Mouse (Mus musculus): ENCODE results near the gene Lman1l. TPM values are rescaled to one million over a fixed set of nuclear protein-coding genes. Genes with fewer than 3 reads are reported as not detected.

Lman1l gene
- total RNA-seq, 1 experiment from 2014 or later: not detected

GRCm38 (mm10) chr9:57577144-57577849 lies 43.3 kb downstream of the Lman1l start:
- DNase-seq: no peak

DNA sequence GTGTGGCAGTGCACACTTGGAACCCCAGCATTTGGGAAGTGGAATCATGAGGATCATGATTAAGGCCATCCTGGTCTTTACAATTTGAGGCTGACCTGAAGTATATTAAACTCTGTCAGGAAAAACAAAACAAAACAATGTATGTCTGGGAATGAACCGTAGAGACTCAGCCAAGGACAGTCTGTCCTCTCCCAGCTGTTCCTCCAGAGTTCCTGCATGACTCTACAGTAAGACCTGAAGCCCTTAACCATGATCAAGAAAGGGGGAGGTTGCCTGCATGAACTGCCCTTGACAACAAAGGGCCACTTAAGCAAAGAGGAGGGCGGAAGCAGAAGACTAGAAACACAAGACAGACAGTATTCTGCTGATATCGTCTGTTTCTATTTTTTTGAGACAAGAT lies 45.0 kb downstream of the Lman1l start:
- no peak for DNase-seq

DNA sequence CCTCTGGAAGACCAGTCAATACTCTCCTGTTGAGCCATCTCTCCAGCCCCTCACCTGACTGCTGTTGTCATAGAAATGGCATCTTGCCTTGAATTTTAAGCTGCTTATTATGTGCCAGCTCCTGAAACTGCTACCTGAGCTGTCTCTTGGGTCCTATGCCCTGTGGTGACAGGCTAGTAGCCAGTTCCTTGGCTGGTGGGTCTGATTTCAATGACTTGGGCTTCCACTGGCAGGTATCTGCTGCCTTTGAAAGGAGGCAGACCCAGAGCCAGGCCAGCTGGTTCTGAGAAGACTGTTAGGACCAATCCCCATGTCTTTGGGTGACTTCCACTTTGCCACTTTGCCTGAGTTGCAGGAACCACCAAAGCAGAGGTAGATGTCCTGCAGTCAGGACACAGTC lies 46.2 kb downstream of the Lman1l start:
- DNase-seq: no peak

DNA sequence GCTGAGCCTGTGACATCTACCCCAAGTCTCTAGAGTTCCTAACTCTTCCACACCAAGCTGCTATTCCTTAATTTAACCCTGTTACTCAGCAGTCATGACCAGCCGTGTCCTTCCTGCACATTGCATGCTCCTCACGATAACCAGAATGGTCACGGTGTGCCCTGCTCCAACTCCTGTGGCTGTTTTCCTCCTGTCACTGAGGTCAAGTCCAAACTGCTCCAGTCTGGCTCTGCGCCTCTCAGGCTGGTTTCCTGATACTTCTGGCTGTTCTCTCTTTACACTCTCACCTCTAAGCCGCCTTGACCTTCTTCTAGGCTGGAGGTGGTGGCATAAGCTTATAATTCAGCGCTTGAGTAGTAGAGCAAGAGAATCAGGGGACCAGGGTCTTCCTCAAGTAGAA lies 52.1 kb downstream of the Lman1l start:
- no peak for DNase-seq

DNA sequence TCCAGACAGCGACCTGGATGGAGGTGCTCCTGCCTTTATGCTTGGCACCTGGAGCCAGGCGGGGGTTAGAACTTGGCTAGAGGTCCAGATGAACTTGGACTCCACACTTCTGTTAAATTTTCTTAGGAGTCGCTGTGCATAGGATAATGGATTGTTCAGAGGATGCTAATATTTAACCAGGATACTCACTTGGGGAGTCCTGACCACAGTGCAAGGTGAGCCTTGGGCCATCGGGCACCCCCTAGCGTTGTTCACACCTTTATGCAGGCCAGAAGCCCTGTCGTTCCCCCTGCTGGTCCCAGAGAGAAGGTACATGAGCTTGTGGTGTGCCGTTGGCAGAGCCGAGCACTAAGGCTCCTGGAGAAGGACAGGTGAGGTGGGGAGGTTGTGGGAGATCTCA lies 53.7 kb downstream of the Lman1l start:
- no peak for DNase-seq

GRCm38 (mm10) chr9:57565741-57566221 lies 54.8 kb downstream of the Lman1l start:
- DNase-seq: peak; percentile 50

- DNase-seq: no peak
Measured at GRCm38 (mm10) chr9:57564609-57565008, 56.0 kb downstream of the Lman1l start.

DNA sequence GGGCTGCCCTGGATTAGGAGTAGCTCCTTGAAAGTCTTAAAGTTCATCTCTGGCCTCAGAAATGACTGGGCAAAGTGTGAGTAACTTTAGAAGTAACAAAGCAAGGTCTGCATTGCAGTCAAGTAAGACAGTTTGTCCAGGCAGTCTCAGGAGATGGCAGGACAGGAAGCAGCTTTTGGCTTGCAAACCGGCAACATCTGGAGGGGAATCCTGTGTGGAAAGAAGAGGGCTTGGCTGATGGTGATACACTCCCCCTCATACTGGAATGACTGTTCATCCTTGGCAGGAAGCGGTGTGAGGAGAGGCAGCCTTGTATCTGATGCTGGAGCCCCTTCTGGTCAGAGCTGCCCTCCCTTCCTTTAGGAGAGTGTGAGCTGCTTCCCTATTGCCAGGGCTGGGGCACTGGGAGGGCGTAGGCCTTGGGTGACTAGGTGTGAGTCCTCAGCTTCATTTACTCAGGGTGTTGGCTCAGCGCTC lies 57.6 kb downstream of the Lman1l start:
- DNase-seq: peak; percentile 56

GRCm38 (mm10) chr9:57561711-57562099 lies 58.9 kb downstream of the Lman1l start:
- no peak for DNase-seq

DNA sequence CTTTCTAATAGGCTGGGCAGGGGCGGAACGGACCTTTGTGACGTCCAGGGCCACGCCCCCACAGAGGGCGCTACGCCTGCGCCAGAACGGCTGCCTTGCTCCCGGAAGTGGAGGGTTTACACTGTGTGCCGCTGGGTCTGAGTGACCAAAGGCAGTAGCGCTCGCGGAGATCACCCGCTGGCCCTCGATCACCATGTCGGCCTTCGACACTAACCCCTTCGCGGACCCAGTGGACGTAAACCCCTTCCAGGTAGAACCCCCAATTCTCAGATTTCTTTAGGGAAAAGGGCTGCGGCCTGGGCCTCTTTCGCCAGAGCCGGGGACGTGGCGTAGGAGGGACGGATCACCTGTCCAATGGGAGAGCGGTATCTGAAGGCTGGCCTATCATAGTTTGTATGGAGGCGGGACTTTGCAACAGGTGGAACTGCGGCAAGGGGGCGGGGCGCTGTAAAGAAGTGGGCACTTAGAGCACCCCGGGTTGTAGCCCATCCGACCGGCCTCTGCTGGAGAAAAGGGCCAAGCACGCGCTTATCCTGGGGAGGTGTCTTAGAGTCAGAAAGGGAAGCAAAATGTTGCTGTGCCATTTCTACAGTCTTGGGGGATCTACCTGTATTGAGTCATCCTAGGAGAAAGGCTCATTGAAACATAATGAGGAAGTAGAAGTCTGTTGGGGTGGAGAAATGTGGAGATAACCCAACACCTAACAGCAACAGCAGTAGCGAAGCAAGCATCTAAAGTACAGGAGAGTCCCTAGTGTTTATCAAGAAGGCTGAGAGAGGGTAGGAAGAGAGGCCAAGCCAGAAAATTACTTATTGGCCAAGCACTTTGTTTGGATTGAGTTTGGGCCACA lies 59.5 kb downstream of the Lman1l start, which contains the start of gene Scamp2:
Gene Scamp2, plus strand, starts transcription at position 83 of the 850 bp plus-strand sequence.
- peak; percentile 96 for DNase-seq

- no peak for DNase-seq
Measured at GRCm38 (mm10) chr9:57560263-57560662, 60.3 kb downstream of the Lman1l start.

- DNase-seq: no peak
Measured at GRCm38 (mm10) chr9:57559568-57559967, 61.0 kb downstream of the Lman1l start.

- no peak for DNase-seq
Measured at GRCm38 (mm10) chr9:57558625-57559024, 61.9 kb downstream of the Lman1l start.

GRCm38 (mm10) chr9:57557215-57557614 lies 63.4 kb downstream of the Lman1l start:
- no peak for DNase-seq

Other genes with a start within 250 kb of the Lman1l start
- gene Ppcdc, start 180.7 kb downstream of the Lman1l start, total RNA-seq (2021): 19.8 and 24.6 TPM in 2 replicates
- gene Scamp5, start 152.7 kb downstream of the Lman1l start, total RNA-seq (2021): 11.0 and 13.1 TPM in 2 replicates
- 2.2 and 2.7 TPM in 2 replicates for gene Rpp25, start 116.7 kb downstream of the Lman1l start, total RNA-seq (2021)
- 1,056 and 1,152 TPM in 2 replicates for gene Cox5a, start 99.5 kb downstream of the Lman1l start, total RNA-seq (2021)
- gene Fam219b, start 83.2 kb downstream of the Lman1l start, total RNA-seq (2021): 17.5 and 19.1 TPM in 2 replicates
- gene Mpi, start 68.0 kb downstream of the Lman1l start, total RNA-seq (2021): 35.8 and 38.6 TPM in 2 replicates
- 41.8 and 51.8 TPM in 2 replicates for gene Scamp2, start 59.8 kb downstream of the Lman1l start, total RNA-seq (2021)
- 12.9 and 17.8 TPM in 2 replicates for gene Ulk3, start 31.3 kb downstream of the Lman1l start, total RNA-seq (2021)
- gene Cplx3, start 14.5 kb downstream of the Lman1l start, total RNA-seq (2021): not detected in 2 replicates
- 71.0 and 75.6 TPM in 2 replicates for gene Csk, start 32.9 kb upstream of the Lman1l start, total RNA-seq (2021)
- 1.5 and 43.1 TPM in 2 replicates for gene Cyp1a2, start 62.9 kb upstream of the Lman1l start, total RNA-seq (2021)
- gene Cyp1a1, start 67.2 kb upstream of the Lman1l start, total RNA-seq (2021): 0.37 TPM in 1 of 2 replicates, not detected in the other
- 8.9 and 10.6 TPM in 2 replicates for gene Edc3, start 87.8 kb upstream of the Lman1l start, total RNA-seq (2021)
- gene Clk3, start 145.1 kb upstream of the Lman1l start, total RNA-seq (2021): 55.0 and 66.5 TPM in 2 replicates
- gene Arid3b, start 216.0 kb upstream of the Lman1l start, total RNA-seq (2021): 4.2 and 6.1 TPM in 2 replicates

All from adrenal gland, postnatal 14 days (tissue).